Mouse (Mus musculus) right cerebral cortex, postnatal 25 days (tissue): ENCODE measurements around the gene Scd2.
"Not testable (repeated sequence)": the region's sequence is repeated elsewhere in the genome, so short reads cannot be mapped to it uniquely, and the experiment has no call there.

Experiments used
- DNase-seq: peaks from one replicate; pipeline ENCODE4 v3.0.0; 2022

Scd2 gene

DNA sequence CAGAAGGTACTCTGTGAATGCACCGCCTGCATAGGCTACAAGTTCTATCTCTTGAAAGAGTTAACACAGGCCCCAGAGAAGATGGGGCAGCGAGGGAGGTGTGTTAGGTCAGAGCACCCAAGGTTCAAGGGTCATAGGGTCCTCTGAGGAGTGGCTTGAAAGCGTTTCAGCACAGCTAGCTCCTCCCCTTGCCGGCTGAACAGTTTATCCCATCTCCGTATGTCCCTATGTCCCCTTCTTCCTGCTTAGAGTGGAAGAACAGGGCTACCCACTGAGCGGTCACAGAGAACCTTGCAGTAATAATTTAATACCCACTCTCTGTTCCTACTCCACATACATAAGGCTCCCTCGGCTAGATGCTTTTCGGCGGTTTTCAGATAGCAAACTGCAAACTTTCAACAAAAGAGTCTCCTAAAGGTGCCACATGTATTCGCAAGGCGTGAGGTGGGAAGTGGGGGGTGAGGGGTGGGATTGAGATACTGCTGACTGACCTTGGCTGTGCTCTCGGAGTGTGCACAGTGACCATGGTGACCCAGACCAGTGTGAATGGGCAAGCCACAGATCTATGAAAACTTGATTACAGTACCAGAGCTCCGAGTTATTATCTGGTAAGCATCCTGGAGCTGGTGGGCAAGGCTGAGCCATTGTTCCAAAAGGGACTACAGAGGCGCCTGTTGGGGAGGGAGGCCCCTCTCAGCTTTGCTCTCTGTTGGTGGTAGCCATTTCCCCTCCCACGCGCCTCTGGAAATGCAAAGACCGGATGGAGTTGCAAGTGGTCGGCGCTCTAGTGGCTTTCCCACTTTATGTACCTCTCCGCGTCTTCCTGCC lies at the start of gene Scd2:
Gene Scd2, plus strand, starts transcription at position 734 of the 828 bp plus-strand sequence.
- no peak for DNase-seq

DNA sequence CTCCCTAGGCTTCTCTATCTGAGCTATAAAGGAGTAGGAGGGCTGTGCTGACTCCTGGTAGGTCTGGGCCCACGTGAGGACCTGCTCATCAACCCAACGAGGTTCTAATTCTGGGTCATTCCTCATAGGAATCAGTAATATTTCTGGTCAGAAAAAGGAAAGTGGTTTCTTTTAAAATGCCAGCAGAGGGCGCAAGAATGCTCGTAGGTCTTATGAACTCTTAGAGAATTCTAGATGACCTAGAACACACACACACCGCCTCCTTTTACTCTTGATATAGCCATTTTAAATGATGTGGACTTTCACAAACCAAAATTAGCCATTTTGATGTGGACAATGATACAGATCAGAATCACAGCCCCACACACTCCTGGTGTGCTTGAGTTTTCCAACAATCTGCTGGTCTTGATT lies 47.7 kb upstream of the Scd2 start:
- DNase-seq = no peak

DNA sequence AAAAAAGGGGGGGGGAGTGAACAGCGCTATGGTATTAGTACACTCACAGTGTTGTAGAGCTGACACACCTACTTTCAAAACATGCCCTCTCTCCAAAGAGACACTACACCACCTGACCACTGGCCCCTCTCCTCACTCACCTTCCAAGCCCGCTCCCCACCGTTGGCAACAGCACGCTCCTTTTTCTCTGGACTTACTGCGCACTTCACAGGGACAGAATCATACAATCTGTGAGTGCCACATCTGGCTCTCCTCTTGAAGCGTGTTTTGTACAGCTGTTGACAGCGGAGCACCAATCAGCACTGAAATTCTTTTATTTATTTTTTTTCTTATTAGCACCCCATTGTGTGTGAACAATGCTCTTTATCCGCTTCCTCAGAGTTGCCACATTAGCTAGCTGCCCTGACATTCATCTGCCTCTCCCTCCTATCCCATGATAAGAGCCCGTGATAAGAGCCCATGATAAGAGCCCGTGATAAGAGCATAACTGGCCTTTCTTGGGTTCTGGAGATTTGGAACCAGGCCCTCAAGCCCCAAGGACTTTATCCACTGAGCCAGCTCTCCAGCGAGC lies 47.0 kb upstream of the Scd2 start:
- no peak for DNase-seq

DNA sequence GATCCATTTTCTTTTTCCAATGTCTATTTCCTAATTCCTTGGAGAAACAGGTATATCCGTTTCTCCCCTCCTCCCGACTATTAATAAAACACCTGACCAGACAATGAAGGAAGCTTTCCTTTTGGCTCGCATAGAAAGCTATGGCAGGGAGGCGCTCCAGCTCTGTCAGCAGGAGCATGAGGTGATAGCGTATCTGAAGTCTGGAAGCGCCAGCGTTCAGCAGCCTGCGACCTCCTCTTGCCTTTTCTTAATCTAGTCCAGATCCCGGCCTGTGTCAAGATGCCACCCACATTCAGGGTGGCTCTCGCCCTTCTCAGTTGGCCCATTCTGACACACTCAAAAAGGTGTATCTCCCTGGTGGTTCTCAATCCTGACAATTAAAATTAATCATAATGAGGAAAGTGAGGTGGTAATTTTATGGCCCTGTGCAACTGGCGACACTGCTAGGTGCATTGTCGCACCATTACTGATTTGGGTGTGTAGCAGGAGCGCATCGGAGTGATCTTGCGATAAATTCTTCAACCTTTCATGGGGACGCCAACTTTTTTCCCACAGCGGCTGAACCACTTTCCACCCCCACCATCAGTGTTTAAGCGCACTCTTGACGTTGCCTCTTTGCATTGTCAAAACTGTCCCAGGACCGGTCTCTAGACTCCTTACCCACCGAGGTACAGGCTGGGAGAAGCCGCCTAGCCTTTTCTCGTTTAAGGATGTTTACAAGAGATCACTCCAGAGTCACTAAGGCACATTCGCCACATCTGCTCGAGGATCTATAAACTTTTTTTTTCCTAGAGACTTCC lies 46.0 kb upstream of the Scd2 start:
- DNase-seq = no peak

DNA sequence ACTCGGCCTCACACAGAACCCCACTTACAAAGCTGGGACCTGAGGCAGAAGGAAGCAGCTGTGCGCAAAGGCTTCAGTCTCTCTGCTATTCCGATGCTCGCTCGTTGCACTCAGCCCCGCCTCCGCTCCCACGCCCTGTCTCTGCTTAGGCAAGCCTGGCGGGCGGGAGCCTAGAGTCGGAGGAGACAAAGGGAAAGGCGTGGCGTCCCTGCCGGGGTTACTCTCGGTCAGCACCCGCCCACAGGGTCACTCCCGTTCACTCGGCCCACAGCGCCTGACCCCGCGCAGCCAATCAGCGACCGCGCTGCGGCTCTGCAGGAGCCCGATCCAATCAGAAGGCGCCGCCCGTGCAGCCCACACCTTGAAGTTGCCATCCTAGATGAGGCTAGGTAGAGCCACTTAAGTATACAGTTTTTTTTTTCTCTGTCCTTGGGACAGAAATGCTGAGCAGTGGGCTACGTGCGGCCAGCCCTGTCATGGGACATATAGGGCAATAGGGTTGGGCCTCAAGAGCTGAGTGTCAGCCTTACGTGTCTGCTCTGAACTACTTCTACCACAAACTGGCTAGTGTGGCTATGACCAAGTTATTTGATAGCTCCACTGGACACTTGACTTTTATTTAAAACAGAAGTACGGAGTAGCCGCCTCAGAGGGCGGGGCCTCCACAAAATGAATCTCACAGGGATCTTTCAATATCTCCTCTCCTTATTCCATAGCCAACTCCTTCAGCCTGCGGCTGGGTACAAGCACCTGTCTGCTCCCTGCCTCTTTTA lies 45.2 kb upstream of the Scd2 start:
- DNase-seq = peak; percentile 89

DNA sequence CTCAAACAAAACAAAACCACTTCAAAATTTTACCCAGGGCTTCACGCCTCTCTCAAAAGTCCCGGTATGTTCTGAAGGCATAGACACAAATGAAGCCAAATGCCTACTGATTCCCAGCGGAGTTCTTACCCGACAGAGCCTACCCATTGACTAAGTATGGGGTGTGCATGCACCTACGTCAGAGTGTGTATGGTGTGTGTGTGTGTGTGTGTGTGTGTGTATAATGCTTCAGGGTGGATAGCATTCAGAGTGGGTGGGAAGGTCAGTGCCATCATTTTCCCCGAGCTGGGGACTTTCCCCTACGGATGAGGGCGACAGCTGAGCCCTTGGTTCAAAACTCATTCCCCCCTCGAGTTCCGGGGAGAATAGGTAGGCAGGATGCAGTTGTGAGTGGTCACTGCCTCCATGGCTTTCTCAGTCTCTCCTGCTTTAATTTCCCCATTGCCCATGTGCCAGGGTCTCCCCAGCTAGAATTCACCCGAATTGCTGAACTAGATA lies 44.6 kb upstream of the Scd2 start:
- no peak for DNase-seq

DNA sequence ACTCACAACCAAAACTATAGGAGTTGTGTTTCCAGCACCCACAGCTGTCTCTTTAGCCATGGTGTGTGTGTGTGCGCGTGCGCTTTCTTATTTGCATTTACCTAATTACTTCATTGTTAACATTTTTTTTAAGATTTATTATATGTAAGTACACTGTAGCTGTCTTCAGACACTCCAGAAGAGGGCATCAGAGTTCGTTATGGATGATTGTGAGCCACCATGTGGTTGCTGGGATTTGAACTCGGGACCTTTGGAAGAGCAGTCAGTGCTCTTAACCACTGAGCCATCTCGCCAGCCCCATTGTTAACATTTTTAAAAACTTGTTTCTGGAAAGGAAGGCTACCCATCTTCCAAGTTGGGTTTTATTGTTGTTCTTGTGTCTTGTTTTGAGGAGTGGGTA lies 42.3 kb upstream of the Scd2 start:
- DNase-seq = not testable (repeated sequence)

DNA sequence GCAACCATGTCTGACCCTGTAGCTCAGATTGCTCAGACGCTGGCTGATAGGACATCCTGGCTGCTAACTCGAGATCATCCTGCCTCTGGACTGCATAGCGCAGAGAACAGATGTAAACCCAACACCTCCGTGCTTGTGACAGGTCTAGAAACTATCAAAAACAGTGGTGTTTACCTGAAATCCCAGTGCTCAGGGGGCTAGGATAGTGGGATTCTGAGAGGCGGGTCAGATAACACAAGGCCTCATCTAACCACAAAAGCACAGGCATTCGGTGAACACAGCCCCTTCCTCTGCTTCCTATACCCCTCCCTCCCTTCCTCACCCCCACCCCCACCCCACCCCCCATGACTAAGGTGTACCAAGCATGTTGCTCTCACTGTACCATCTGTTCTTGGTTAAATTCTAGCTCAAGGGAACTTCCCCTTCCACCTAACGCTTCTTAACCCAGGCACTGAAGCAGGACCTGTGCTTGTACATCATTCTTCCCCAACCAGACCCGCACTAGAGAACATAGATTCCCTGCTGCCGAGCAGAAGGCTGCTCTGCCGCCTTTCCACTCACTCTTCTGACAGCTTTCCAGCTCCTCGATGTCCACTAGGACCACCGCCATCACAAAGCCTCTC lies 41.4 kb upstream of the Scd2 start:
- no peak for DNase-seq

DNA sequence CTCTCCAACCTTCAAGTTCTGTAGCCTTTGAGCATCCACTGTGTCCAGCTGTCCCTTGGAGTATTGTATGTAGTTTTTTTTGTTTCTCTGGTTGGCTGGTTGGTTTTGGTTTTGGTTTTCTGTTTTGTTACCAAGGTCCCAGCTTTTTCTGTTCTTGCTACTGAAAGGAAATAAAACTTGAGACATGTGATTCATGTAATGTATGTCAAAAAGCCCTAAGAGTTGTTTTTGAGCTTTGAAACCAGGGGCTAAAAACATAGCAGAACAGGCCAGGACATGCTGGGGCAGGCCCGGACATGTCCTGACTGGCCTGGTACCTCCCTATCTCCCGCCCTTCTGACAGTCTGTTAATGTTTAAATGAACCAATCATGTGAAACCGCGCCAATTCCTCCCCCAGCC lies 39.4 kb upstream of the Scd2 start:
- not testable (repeated sequence) for DNase-seq

DNA sequence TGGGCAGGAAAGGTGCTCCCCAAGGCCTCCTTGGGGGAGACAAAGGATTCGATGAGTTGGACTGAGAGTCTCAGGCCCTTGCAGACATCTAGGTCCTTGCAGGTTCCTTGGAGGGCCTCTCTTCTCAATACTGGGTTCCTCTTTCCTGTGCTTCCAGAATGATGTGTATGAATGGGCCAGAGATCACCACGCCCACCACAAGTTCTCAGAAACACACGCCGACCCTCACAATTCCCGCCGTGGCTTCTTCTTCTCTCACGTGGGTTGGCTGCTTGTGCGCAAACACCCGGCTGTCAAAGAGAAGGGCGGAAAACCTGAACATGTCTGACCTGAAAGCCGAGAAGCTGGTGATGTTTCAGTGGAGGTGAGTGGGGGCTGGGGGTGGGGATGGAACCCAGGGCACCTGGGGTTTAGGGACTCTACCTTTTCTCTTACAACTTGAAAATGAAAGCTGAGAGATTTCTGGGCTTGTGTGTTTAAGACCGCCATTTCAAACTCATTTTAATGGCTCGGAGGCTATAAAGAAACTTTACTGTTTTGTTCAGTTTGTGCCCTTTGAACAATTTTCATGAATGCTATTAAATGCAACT lies 36.0 kb upstream of the Scd2 start:
- no peak for DNase-seq

DNA sequence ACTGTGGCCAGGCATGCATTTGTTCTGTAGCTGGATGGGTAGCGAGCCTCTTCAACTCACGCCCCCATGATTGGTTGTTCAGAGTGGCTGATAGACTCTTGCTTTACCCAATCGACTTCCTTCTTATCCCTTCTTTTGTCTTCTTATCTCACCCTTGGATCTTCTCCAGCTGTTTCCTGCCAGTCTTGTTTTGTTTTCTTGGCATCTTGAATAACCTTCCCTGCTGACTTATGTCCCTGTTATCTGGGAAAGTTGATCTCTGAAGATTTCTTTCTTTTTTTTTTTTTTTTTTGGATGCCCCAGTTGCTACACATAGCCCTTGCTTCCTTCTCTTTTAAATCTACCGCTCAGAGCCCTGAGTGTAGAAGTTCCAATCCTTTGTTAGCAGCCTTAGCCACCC lies 34.0 kb upstream of the Scd2 start:
- no peak for DNase-seq

DNA sequence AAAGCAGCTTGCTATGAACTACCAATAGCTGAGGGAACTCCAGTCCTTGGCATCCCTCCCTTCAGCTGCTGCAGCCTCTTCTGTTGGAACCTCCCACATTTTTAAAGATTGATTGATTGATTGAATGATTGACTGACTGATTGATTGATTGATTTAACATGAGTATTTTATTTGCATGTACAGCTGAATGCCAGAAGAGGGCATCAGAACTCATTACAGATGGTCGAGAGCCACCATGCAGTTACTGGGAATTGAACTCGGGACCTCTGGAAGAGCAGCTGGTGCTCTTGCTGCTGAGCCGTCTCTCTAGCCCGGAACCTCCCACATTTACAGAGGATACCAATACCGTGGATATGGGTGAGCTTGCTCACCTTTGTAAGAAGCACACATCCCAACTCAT lies 33.0 kb upstream of the Scd2 start:
- DNase-seq = no peak

DNA sequence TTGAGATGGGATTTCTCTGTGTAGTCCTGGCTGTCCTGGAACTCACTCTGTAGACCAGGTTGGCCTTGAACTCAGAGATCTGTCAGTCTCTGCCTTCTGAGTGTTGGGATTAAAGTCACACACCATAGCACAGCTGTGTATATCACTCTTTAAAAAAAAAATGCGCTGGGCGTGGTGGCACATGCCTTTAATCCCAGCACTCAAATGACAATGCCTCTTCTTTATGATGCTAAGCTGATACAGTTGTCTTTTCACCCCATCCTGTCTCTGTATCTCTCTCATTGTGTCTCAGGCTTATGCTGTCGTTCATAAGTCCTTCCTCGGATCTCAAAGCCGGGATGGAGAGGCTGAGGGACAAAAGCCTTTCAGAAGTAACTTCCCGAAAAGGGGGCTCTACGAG lies 31.7 kb upstream of the Scd2 start:
- no peak for DNase-seq

DNA sequence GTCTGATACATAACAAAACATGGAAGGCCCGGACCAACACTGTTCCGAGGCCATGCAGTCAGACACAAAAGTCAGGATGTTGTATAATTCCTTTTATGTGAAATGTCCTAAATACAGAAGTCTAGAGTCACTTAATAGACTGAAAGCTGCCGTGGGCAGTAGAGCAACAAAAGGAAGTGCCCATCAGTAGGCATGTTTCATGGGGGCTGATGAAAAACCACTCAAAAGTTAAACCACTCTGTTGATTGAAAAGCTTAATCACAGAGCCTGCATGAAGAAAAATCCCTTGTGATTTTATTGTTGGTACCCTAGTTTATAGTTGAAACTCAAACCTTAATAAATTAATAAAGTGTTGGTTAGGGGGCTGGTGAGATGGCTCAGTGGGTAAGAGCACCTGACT lies 29.9 kb upstream of the Scd2 start:
- DNase-seq = no peak

DNA sequence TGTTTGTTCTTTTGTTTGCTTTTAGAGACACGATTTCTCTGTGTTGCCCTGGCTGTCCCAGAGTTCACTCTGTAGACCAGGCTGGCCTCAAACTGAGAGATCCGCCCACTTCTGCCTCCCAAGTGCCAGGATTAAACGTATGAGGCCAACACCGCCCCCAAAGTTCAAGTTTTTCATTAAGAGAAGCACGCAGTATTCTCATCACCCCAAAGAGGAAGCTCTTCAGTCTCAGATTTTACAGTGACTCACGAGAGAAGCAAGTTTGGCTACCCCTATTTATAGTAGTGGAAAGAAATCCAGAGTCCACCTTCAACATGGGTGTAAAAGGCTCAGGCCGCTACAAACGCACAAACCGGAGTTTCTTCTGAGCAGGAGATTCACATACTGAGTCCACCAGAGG lies 29.2 kb upstream of the Scd2 start:
- no peak for DNase-seq

DNA sequence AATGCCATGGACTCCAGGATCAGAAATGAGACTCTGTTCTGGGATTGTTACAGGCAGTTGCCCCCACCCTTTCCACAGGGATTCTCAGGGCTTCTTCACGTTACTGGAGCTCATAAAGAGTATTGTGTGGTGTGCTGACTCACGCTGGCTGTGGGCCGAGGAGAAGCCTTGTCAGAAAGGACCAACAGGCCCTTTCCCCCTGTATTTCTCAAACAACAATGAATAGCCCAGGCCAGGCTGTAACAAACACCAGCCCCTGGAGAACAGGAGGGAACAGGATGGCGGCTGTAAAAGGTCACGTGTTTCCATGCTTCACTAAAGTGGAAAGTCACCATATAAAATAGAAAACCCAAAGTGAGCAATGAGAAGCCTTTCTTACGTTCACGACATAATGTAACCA lies 28.2 kb upstream of the Scd2 start:
- no peak for DNase-seq

DNA sequence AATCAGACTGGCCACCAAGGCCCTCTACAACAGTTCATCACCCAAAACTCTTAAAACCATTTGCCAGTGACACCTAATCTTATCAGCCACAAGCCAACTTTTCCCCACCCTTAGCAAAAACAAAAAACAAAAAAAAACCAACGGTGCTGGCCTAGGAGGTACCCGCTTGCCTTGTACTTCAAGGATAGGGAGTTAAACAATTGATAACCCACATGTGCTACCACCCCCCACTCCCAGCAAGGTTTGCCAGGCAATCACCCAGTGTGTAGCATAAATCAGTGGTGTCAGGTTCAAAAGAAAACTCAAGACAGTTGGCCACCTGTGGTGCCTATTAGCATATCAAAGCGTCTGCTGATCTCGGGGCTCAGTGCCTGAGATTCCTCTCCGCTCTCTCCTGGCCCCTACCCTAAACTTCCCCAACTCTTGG lies 27.6 kb upstream of the Scd2 start:
- DNase-seq = no peak

DNA sequence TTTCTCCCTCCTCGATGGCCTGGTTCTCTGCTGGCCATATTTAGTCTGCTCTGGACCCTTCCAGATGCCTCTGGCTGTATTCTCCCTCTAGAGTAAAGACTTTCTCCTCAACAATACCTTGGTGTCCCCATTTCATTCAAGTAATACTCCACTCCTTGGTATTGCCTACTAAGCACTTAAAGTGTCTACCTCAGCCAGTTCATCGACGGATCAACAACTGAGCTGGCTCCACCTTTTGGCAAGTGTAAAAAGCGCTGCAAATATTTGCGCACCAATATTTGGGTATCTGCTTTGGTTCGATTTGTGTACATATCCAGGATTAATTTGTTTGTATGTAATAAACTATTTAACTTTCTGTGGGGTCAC lies 27.0 kb upstream of the Scd2 start:
- DNase-seq = no peak

DNA sequence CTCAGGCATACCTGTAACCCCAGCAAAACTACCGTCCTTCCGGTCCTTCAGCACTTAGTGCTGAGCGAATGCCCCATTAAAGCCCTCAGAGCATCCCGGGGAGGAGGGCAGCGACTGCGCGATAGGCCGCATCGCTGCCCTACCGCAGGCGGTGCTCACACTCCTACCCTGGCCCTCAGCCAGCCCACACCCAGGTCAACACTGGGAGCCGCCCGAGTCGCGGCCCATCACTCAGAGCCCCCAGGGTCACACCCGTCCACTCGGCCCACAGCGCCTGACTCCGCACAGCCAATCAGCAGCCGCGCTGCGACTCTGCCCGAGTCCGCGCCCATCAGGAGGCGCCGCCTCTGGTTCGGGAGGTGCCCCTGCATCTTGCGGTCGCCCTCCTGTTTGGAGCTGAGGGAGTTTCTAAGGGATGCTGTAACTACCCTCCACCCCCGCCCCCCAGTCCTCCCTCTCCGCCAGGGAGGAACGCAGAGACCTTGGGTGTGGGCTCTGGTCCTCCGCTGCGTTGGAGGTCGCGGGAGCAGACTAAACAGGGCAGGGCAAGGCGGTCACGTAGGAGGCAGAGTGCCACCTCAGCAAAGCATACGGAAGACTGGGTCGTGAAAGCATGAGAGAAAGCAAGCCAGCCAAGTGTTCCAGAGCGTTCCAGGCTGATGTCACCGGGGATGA lies 26.5 kb upstream of the Scd2 start:
- DNase-seq = peak; percentile 89

DNA sequence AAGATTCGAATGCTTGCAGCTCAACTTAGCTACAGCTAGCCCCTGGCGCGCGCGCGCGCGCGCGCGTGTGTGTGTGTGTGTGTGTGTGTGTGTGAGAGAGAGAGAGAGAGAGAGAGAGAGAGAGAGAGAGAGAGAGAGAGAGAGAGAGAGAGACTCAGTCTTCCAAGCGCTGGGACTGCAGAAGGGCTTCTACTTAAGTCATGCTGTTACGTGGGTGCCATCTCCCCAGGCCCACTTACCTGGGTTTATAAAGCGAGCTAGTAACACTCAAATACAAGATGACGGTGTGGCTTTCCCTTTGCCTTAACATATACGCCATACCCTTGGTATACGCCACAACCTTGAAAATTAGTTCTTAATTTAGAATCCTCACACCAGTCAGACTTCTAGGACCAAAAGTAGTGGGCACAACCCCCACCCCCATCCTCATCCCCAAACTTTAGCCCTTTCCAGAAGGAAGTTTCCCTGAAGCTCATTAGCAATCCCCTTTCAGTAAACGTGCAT lies 25.9 kb upstream of the Scd2 start:
- no peak for DNase-seq

DNA sequence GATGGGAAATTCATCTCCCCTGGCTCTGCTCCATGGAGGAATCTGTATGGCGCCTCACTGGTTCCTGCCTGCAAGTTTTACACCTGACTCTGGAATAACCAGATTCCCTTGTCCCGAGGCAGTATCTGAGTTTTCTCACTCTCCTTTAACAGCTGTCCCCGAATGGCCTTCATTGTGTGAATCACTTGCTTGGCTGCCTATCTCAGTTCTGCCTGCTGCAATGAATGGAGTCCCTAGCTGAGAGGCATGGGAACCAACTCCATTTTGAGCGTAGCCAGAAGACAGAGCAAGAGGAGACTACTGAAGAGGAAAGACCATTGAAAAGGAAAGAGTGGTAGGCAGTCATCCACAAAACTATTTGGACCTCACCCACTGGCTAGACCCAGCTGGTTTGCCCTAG lies 19.8 kb upstream of the Scd2 start:
- DNase-seq = no peak
